Mouse (Mus musculus) forebrain, embryonic 12.5 days (tissue): ENCODE data around the gene Fam126a. TPM values are rescaled to one million over a fixed set of nuclear protein-coding genes. Genes with fewer than 3 reads are reported as not detected.

Experiments
- ATAC-seq: fragments of 200-750 bp; cut with Nextera tagmentation; 2 replicates; pipeline ENCODE4 v1.8.0; 2017; ENCODE audit warnings: moderate TSS enrichment; ENCODE audit not compliant: low FRiP score
- H3K27ac ChIP-seq: fragments of 300-500 bp; sonication (generic); 2 replicates; pipeline ENCODE4 v1.5.1; 2016; ENCODE audit warnings: mild to moderate bottlenecking
- H3K27me3 ChIP-seq: fragments of 300-500 bp; sonication (generic); 2 replicates; pipeline ENCODE4 v1.6.1; 2016; ENCODE audit warnings: mild to moderate bottlenecking
- H3K36me3 ChIP-seq: fragments of 300-500 bp; sonication (generic); replicated peaks from 2 replicates; pipeline ENCODE4 v1.6.1; 2016; ENCODE audit warnings: mild to moderate bottlenecking
- H3K4me1 ChIP-seq: fragments of 300-500 bp; sonication (generic); 2 replicates; pipeline ENCODE4 v1.6.1; 2016
- H3K4me2 ChIP-seq: fragments of 300-500 bp; sonication (generic); 2 replicates; pipeline ENCODE4 v1.6.1; 2016; ENCODE audit warnings: mild to moderate bottlenecking, moderate library complexity
- H3K4me3 ChIP-seq: fragments of 300-500 bp; sonication (generic); replicated peaks from 2 replicates; pipeline ENCODE4 v1.5.1; 2016; ENCODE audit warnings: mild to moderate bottlenecking
- H3K9ac ChIP-seq: fragments of 300-500 bp; sonication (generic); 2 replicates; pipeline ENCODE4 v1.6.1; 2016; ENCODE audit warnings: mild to moderate bottlenecking
- H3K9me3 ChIP-seq: fragments of 300-500 bp; sonication (generic); 2 replicates; pipeline ENCODE4 v1.6.1; 2016
- WGBS: fragments of 180-500 bp; shearing (Covaris S2); methylation state at CpG from one replicate; pipeline ENCODE4 v1.1.7; 2016; 5-methylcytosine and 5-hydroxymethylcytosine counted together
- polyA plus RNA-seq: library from polyadenylated mRNA; unstranded; fragments of >200 nt; fragmentation: Nextera tagmentation; extraction: Ambion mirVana; gene quantifications from 2 replicates; pipeline ENCODE4 v1.2.1, GENCODE M21; 2016

Fam126a gene
- polyA plus RNA-seq, 1 experiment from 2014 or later: 52.3 TPM

DNA sequence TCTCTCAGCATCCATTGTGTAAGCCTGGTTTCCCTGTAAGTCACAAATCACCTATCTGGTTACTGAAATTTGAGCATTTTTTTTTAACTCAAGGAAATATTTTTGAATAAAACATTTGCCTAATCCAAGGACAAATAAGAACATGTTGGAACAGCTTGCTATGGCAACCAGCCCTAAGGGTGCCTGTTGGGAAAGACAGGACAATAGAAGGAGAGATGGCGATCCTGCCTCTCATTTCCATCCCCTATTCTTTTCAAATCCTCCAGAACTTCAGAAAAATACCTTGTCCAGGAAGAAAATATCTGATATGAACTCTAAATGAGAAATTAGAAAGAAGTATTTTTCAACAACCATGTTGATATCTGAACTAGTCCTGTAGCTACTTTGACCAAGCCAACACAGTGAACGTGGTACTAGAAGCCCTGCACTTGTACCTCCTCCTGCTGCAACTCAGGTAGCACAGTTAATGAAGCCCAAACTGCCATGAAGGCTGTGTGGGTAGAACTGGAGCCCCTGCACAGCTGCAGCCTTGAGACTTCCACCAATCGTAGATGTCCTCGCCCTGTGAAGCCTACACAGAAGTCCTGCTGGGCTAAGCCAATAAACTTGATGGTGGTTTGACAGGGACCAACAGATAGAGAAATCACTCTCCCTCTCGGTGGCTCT, 17.0 kb downstream of the Fam126a start:
- no peak overlapping the region for H3K27ac ChIP-seq
- no peak overlapping the region for H3K4me3 ChIP-seq
- ATAC-seq: no peak
- H3K9ac ChIP-seq: no peak overlapping the region
- 84% methylated on average over 5 of the region's 5 CpGs for WGBS
- H3K4me1 ChIP-seq: peaks cover 3% of the 10 kb centered on the region
- H3K27me3 ChIP-seq: no peaks in the 10 kb centered on the region
- no peak overlapping the region for H3K4me2 ChIP-seq
- H3K9me3 ChIP-seq: no peaks in the 10 kb centered on the region
- peaks cover 10% of the 10 kb centered on the region; the same call in 1 of the 2 replicates for H3K36me3 ChIP-seq

DNA sequence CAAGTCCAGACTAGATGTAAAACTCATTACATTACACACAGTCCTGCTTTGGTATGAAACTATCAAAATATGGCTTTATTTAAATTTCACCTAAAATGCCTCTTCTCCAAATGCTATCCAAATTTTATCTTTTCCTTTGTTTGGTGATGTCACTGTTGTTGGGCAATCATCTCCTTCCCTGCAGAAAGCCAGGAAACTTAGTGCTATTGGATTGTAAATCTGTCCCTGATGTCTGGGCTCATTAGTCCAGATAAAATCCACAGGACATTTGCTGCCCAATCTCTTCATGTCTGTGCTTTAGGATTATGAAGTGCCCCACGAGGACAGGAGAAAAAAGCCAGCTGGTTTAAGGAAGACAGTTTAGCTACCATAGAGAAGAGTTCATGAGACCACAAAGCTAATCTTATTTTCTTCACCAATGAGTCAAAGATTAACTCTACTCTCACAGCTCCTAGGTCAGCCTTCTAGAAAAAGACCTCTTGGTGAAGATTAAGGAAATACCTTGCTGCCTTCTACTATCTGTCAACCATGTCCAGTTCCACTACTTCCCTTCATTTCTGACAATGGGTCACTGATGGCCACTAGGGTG, 31.3 kb downstream of the Fam126a start:
- no peak overlapping the region for H3K27ac ChIP-seq
- peaks cover 14% of the 10 kb centered on the region for H3K36me3 ChIP-seq
- 68% methylated on average over 1 of the region's 1 CpGs for WGBS
- H3K4me2 ChIP-seq: no peak overlapping the region
- H3K4me1 ChIP-seq: peaks cover 7% of the 10 kb centered on the region
- H3K4me3 ChIP-seq: no peak overlapping the region
- no peak overlapping the region for H3K9ac ChIP-seq
- H3K9me3 ChIP-seq: no peaks in the 10 kb centered on the region
- no peak for ATAC-seq
- no peaks in the 10 kb centered on the region for H3K27me3 ChIP-seq

DNA sequence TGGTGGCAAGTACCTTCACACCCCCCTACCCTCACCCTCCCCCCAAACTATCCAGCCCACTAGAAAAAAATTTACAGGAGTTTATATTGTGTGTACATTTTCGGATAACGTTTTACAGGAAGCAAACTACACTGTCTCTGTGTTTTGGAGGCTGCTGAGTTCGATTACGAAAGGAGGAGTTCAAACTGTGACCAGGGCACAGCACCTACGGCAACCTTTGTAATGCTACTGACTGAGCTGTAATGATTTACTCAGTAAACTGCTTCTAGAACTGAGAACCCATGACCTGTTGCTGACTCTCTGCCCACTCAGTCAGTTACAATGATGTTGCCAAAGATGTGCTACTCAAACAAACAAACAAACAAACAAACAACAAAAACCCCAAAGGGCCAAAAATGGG, 34.5 kb downstream of the Fam126a start:
- Histone ChIP-seq H3K4me3 (no peak overlapping the region), H3K4me1 (peaks cover 29% of the 10 kb centered on the region), H3K9me3 (no peaks in the 10 kb centered on the region), H3K4me2 (no peak overlapping the region), H3K27ac (no peak overlapping the region), H3K27me3 (no peaks in the 10 kb centered on the region), H3K9ac (no peak overlapping the region), H3K36me3 (peaks cover 14% of the 10 kb centered on the region)
- WGBS: 90% methylated on average over 5 of the region's 5 CpGs
- ATAC-seq: no peak

DNA sequence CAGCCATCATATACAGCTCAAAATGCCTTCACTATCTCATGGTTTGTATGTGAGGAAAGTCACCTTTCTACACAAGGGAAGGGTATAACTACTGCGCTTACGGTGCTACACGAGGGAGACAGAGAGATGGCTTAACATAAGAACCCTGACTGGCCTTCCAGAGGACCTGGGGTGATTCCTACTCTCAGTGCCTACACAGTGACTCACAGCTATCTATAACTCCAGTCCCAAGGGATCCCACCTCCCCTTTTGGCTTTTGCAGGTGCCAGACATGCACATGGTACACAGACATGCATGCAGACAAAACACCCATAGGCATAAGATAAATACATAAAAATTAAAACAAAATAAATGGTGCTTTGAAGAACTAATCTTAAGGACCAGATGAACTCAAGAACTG, 35.6 kb downstream of the Fam126a start:
- WGBS: 88% methylated on average over 3 of the region's 3 CpGs
- Histone ChIP-seq H3K9me3 (no peaks in the 10 kb centered on the region), H3K9ac (no peak overlapping the region), H3K4me2 (no peak overlapping the region), H3K4me1 (peaks cover 29% of the 10 kb centered on the region), H3K27me3 (no peaks in the 10 kb centered on the region), H3K4me3 (no peak overlapping the region), H3K36me3 (peaks cover 14% of the 10 kb centered on the region), H3K27ac (peak overlapping the region; percentile 63; the same call in 1 of the 2 replicates)
- no peak for ATAC-seq

DNA sequence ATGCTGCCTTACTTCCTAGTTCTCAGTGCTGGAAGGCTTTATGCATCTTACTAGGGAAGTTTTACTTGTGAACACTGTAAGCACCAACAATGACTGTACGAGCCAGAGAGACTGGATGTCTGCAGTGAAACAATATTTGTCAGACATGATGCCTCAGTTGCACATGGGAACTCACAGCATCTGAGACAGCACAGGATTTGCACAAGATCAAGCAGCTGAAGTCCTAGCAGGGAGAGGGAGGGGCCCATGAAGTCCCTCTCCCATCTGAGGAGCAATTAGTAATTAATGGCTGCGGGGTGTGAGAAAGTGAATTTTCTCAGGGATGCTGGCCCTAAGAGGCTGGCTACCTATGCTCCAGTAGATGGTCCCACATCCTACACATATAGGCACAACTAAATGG, 36.3 kb downstream of the Fam126a start:
- 0 out of 2 replicates have a peak, but pooled peaks have one; percentile 22 for ATAC-seq
- H3K36me3 ChIP-seq: peaks cover 14% of the 10 kb centered on the region
- no peak overlapping the region for H3K4me3 ChIP-seq
- H3K4me2 ChIP-seq: no peak overlapping the region
- no peaks in the 10 kb centered on the region for H3K27me3 ChIP-seq
- 38% methylated on average over 2 of the region's 2 CpGs for WGBS
- peak overlapping the region; percentile 83 for H3K27ac ChIP-seq
- peaks cover 29% of the 10 kb centered on the region for H3K4me1 ChIP-seq
- no peak overlapping the region for H3K9ac ChIP-seq
- no peaks in the 10 kb centered on the region for H3K9me3 ChIP-seq

DNA sequence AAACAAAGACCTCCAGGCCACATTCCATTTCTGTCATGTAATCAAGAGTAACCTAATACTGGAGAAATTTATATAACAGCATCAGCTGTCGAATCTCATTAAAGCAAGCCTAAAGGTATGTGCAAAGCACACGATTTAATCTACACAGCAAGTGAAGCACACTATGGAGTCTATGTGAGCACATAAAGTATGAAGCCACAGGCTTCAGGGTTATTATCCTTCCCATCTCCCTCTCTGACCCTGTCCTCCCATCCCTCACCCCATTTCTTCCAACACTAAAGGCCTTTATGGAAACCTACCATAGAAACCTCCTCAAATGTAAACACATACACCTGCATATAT, 37.0 kb downstream of the Fam126a start:
- Histone ChIP-seq H3K36me3 (peaks cover 7% of the 10 kb centered on the region), H3K27me3 (no peaks in the 10 kb centered on the region), H3K4me3 (no peak overlapping the region), H3K9me3 (no peaks in the 10 kb centered on the region), H3K9ac (no peak overlapping the region), H3K27ac (peak overlapping the region; percentile 83), H3K4me2 (peak overlapping the region; percentile 19), H3K4me1 (peaks cover 29% of the 10 kb centered on the region)
- 17% methylated on average over 2 of the region's 2 CpGs for WGBS
- no peak for ATAC-seq

DNA sequence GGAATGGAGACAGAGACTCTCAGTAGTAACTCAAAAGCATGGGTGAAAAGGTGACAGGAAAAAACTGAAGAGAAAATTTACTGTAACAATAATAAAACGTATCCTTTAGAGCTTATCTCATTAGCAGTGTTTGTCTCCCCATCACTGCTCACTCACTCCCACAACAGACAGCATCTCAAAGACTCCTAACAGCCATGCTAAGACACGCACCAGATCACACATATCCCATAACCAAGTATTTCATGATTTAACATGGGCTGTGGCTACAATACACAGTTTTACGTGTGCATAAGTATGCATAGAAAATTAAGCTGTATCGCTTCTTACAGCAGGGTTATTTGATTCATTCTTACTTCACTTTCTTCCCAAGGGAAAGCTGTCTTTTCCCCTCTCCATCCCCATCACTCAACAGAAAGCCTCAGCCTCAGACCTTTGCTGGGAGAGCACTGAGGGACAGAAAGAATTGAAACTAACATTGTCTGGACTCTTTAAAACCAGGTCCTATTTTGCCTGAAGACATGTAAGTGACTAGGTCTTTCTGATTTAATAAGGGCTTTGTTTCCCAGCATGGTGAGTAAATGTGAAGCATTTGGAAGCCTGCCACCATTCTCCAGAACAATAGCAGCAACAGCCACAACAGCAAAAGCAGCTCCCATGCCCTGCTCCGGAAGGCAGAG, 37.5 kb downstream of the Fam126a start:
- peak overlapping the region; percentile 19 for H3K4me2 ChIP-seq
- peak overlapping the region; percentile 83 for H3K27ac ChIP-seq
- no peaks in the 10 kb centered on the region for H3K27me3 ChIP-seq
- H3K4me1 ChIP-seq: peaks cover 29% of the 10 kb centered on the region
- H3K36me3 ChIP-seq: peaks cover 4% of the 10 kb centered on the region; the same call in 1 of the 2 replicates
- H3K4me3 ChIP-seq: no peak overlapping the region
- no peaks in the 10 kb centered on the region for H3K9me3 ChIP-seq
- no peak overlapping the region for H3K9ac ChIP-seq
- peak; percentile 66; the same call in 1 of the 2 replicates for ATAC-seq
- WGBS: 36% methylated on average over 5 of the region's 5 CpGs

DNA sequence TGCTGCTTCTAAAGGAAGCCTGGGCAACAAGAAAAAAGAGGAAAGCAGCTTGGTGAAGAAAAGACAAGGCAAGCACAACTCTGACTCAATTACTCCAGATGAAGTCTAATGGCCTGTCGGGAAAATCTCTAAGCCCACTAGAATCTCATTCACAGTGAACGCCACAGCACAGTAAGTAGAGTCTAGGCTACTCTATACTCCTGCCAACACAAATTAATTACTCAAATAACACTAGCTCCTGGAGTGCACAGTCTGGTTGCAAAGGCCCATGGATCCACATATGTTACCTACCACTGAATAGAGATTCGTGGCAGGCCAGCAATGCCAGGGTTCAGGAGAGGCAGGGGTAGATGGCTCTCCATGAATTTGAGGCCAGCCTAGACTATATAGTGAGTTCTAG, 40.5 kb downstream of the Fam126a start:
- 66% methylated on average over 3 of the region's 3 CpGs for WGBS
- peaks cover 28% of the 10 kb centered on the region for H3K4me1 ChIP-seq
- H3K27me3 ChIP-seq: no peaks in the 10 kb centered on the region
- H3K4me3 ChIP-seq: no peak overlapping the region
- ATAC-seq: no peak
- no peak overlapping the region; the same call in 1 of the 2 replicates for H3K27ac ChIP-seq
- no peak overlapping the region for H3K4me2 ChIP-seq
- no peak overlapping the region for H3K9ac ChIP-seq
- no peaks in the 10 kb centered on the region for H3K9me3 ChIP-seq
- no peaks in the 10 kb centered on the region; the same call in 1 of the 2 replicates for H3K36me3 ChIP-seq

DNA sequence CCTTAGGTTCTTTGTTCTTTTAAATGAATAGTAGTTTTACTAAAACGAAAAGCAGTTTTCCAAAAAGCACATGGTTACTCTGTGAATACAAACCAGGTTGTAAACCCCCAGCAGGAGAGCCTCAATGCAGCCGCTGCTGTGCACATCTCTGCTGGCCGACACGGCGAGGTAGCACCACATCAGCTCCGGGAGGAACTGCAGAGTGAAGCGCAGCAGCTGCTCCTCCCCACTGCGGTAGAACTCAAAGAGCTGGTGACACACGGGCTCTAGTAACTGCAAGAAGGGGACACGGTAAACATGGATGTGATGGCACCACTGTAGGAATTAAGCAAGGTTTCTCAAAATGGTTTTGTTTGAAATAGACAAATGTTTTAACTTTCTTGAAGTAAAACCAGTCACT, 42.7 kb downstream of the Fam126a start:
- Histone ChIP-seq H3K9ac (no peak overlapping the region), H3K27ac (no peak overlapping the region), H3K4me1 (peaks cover 8% of the 10 kb centered on the region), H3K4me3 (no peak overlapping the region), H3K4me2 (no peak overlapping the region), H3K27me3 (no peaks in the 10 kb centered on the region), H3K9me3 (no peaks in the 10 kb centered on the region), H3K36me3 (peaks cover 12% of the 10 kb centered on the region)
- no peak for ATAC-seq
- WGBS: 71% methylated on average over 10 of the region's 10 CpGs

DNA sequence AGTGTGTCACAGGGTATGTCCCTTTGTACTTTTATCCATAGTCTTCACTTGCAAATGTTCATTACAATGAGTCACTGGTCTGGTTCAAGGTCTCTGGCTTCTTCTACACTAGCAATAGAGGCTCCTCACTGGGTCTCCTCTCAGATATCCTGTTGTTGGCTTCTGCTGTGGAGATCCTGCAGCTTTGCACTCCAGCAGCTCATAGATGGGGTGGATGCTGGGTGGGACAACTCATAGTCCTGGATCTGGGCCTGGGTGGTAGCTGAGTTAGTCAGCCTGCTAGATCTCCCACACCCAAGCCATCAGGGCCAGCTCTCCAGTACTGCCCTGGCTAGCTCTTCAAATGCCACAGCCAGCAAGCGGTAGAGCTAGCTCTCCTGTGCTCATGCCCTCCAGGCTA, 48.4 kb downstream of the Fam126a start:
- Histone ChIP-seq H3K36me3 (peaks cover 40% of the 10 kb centered on the region), H3K4me2 (no peak overlapping the region), H3K9me3 (no peaks in the 10 kb centered on the region), H3K27ac (no peak overlapping the region), H3K4me1 (no peaks in the 10 kb centered on the region), H3K27me3 (no peaks in the 10 kb centered on the region), H3K9ac (no peak overlapping the region), H3K4me3 (no peak overlapping the region)
- ATAC-seq: no peak
- WGBS: 91% methylated on average over 1 of the region's 1 CpGs

DNA sequence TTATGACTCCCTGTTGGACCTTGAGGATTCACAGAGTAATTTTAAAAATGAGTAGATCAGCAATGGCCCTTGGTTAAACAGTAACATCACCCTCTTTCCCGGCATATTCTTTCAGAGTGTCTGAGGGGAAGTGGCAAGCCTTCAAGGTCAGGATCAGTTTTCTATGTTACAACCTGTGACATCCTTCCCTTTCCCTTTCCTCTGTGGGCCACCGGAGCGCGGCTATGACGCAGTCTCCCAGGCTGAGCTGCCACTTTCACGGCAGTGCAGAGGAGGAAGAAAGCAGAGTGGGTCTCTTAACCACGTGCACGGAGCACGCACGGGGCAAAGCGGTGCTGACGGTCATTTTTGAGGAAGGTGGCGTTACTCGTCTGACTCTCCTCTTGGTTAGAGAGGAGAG, 52.0 kb downstream of the Fam126a start:
- no peak overlapping the region for H3K9ac ChIP-seq
- H3K27me3 ChIP-seq: no peaks in the 10 kb centered on the region
- no peak for ATAC-seq
- H3K4me2 ChIP-seq: no peak overlapping the region
- no peaks in the 10 kb centered on the region for H3K4me1 ChIP-seq
- WGBS: 92% methylated on average over 14 of the region's 14 CpGs
- H3K9me3 ChIP-seq: no peaks in the 10 kb centered on the region
- H3K4me3 ChIP-seq: no peak overlapping the region
- H3K36me3 ChIP-seq: peaks cover 44% of the 10 kb centered on the region
- no peak overlapping the region for H3K27ac ChIP-seq

DNA sequence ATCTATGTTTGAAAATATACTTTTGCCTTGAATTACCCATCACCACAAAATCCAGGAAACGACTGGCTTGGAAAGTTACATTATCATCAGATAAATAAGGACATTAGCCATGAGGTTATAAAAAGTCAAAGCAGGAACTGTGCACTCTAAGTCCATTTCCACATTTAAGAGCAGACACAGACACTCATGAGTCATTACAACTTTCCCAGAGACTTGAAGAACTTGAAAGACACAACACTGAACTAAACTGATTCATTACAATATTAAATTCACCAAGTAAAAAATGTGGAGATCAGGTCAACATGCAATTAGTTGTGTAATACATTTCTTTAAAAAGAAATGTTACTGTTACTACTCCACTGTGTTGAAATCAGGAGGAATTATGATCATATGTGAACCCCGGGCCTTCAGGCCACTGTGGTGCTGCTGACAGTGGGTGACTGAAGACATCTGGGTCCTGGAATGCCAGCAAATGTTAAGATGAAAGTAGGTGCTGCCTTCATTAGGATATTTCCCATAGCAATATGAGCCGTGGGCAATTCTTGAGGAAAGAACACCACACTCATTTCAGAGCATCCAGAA, 55.4 kb downstream of the Fam126a start:
- H3K27ac ChIP-seq: no peak overlapping the region
- H3K27me3 ChIP-seq: no peaks in the 10 kb centered on the region
- H3K4me1 ChIP-seq: no peaks in the 10 kb centered on the region
- no peaks in the 10 kb centered on the region for H3K9me3 ChIP-seq
- WGBS: 91% methylated on average over 3 of the region's 3 CpGs
- H3K36me3 ChIP-seq: peaks cover 25% of the 10 kb centered on the region
- no peak overlapping the region for H3K4me2 ChIP-seq
- ATAC-seq: no peak
- H3K9ac ChIP-seq: no peak overlapping the region
- H3K4me3 ChIP-seq: no peak overlapping the region
